ENCODE assay signal across 24 mouse cellular contexts in genomic region chr3:147246141-147246540, GRCm38 (mm10).
DNase-seq lines count a peak whose midpoint lies in the region; ATAC-seq and TF ChIP-seq lines count a peak whose summit lies in the region.
"Had no signal": no experiment of that assay in that cellular context is flagged by ENCODE, and none has a peak within 500 bp of the region (broad histone marks: within the 10 kb centered on the region; RNA-seq: fewer than 3 reads in every experiment).

No protein-coding gene starts in this region.

- no peak overlapping the region for H3K4me2 ChIP-seq in embryonic facial prominence, embryonic 11.5 days (ENCODE audit: low read depth, low read length)

- TF ChIP-seq POLR2A in embryonic fibroblast, embryonic 13.5 days (IDR thresholded peaks at IDR 0.05; ENCODE audit: low read depth, low read length): no peak

- H3K9me3 ChIP-seq in embryonic facial prominence, embryonic 11.5 days (replicated peaks; ENCODE audit: control insufficient read depth, low read length): no peaks in the 10 kb centered on the region
- H3K9me3 ChIP-seq in embryonic facial prominence, embryonic 10.5 days: no peaks in the 10 kb centered on the region

- no peaks in the 10 kb centered on the region for H3K4me1 ChIP-seq in embryonic facial prominence, embryonic 11.5 days (ENCODE audit: control insufficient read depth, insufficient read depth, low read length)
- no peaks in the 10 kb centered on the region; the same call in 1 of the 2 replicates for H3K4me1 ChIP-seq in embryonic facial prominence, embryonic 10.5 days
- H3K4me1 ChIP-seq in embryonic fibroblast, embryonic 13.5 days (ENCODE audit: control insufficient read depth, insufficient read depth, low read length): peaks cover 9% of the 10 kb centered on the region

- TF ChIP-seq CTCF in embryonic fibroblast, embryonic 13.5 days (IDR thresholded peaks at IDR 0.05; ENCODE audit: borderline replicate concordance, insufficient read depth, low read length): no peak

- no peak for ATAC-seq in embryonic facial prominence, embryonic 11.5 days (replicated peaks; ENCODE audit: insufficient number of reproducible peaks, low FRiP score, low TSS enrichment, low read depth)
- ATAC-seq: activated CD4-positive, CD25-positive, alpha-beta regulatory T cell, adult 4 months; CD4-positive, CD25-positive, alpha-beta regulatory T cell, adult 4 months; Patski had no signal

- DNase-seq in embryonic facial prominence, embryonic 11.5 days (ENCODE audit: low spot score): peak; percentile 17
- DNase-seq in embryonic facial prominence, embryonic 10.5 days (ENCODE audit: low spot score): no peak
- DNase-seq in 3T3-L1 (ENCODE audit: low read depth, low spot score) (peak; percentile 73), NIH3T3 (ENCODE audit: low read depth) (peak; percentile 74)
- no peak for DNase-seq in lung, postnatal 25 days (ENCODE audit: low spot score)
- no peak for DNase-seq in gastrocnemius, postnatal 10 days
- DNase-seq in spleen, postnatal 4 days (ENCODE audit: low spot score in 2 of 2): no peak
- DNase-seq: adrenal gland, adult 2 months; adrenal gland, adult 8-10 months; adrenal gland, postnatal 10 days; adrenal gland, postnatal 14 days; adrenal gland, postnatal 25 days; adrenal gland, postnatal 36 days; B cell, adult 2 months; cerebellum, adult 11 months; cerebellum, adult 11-12 months; cerebellum, adult 18-20 months; cerebellum, adult 2 months had no signal

- 52% methylated on average over 5 of the region's 5 CpGs for WGBS in embryonic facial prominence, embryonic 11.5 days
- 62% methylated on average over 5 of the region's 5 CpGs for WGBS in embryonic facial prominence, embryonic 10.5 days

- H3K9ac ChIP-seq in embryonic facial prominence, embryonic 11.5 days (replicated peaks; ENCODE audit: low read length): no peak overlapping the region

- no peaks in the 10 kb centered on the region for H3K27me3 ChIP-seq in embryonic facial prominence, embryonic 11.5 days (ENCODE audit: control insufficient read depth, insufficient read depth, low read length)
- no peaks in the 10 kb centered on the region for H3K27me3 ChIP-seq in embryonic facial prominence, embryonic 10.5 days (replicated peaks; ENCODE audit: low read depth, poor library complexity, severe bottlenecking)
- H3K27me3 ChIP-seq: CH12.LX, Patski had no signal

- H3K36me3 ChIP-seq in embryonic facial prominence, embryonic 11.5 days (replicated peaks; ENCODE audit: control insufficient read depth, insufficient read depth, low read depth, low read length): no peaks in the 10 kb centered on the region
- no peaks in the 10 kb centered on the region for H3K36me3 ChIP-seq in embryonic facial prominence, embryonic 10.5 days (replicated peaks)
- H3K36me3 ChIP-seq: G1E had no signal

- no peak overlapping the region for H3K27ac ChIP-seq in embryonic facial prominence, embryonic 11.5 days (replicated peaks; ENCODE audit: low read depth, low read length)
- H3K27ac ChIP-seq in embryonic facial prominence, embryonic 10.5 days (replicated peaks): no peak overlapping the region
- peak overlapping the region; percentile 73 for H3K27ac ChIP-seq in embryonic fibroblast, embryonic 13.5 days (ENCODE audit: insufficient read depth, low read length)

- no peak overlapping the region for H3K4me3 ChIP-seq in embryonic facial prominence, embryonic 11.5 days (ENCODE audit: low read depth, low read length)
- H3K4me3 ChIP-seq in embryonic facial prominence, embryonic 10.5 days: no peak overlapping the region
- H3K4me3 ChIP-seq in embryonic fibroblast, embryonic 13.5 days (ENCODE audit: insufficient read depth, low read length): no peak overlapping the region

Comparison
In these comparisons a context has a peak if more than half of its experiments do, and no peak if none do; other contexts are left out.
1. DNase-seq: peak in embryonic facial prominence, embryonic 11.5 days (single experiment), 3T3-L1 (single experiment) and NIH3T3 (single experiment); none in embryonic facial prominence, embryonic 10.5 days (single experiment), lung, postnatal 25 days (single experiment), gastrocnemius, postnatal 10 days (single experiment) and spleen, postnatal 4 days (0 of 2).